Mouse (Mus musculus) liver, embryonic 11.5 days (tissue): Measurements from ENCODE around the gene Hspa8. TPM values are rescaled to one million over a fixed set of nuclear protein-coding genes. Genes with fewer than 3 reads are reported as not detected.

Experiments used
- ATAC-seq: fragments of 200-750 bp; cut with Nextera tagmentation; replicated peaks from 2 replicates; pipeline ENCODE4 v1.8.0; 2017; ENCODE audit warnings: moderate number of reproducible peaks, mild to moderate bottlenecking, moderate TSS enrichment, moderate library complexity; ENCODE audit not compliant: low FRiP score
- DNase-seq: peaks from one replicate; pipeline ENCODE4 v3.0.0-alpha.2; 2017; ENCODE audit warnings: low spot score
- H3K27ac ChIP-seq: fragments of 300-500 bp; sonication (generic); 2 replicates; pipeline ENCODE4 v1.5.1; 2014; ENCODE audit warnings: mild to moderate bottlenecking, low read depth, low read length, control low read depth
- H3K27me3 ChIP-seq: fragments of 300-500 bp; sonication (generic); replicated peaks from 2 replicates; pipeline ENCODE4 v1.6.1; 2014; ENCODE audit warnings: low read length, mixed read lengths; ENCODE audit not compliant: control insufficient read depth, insufficient read depth
- H3K36me3 ChIP-seq: fragments of 300-500 bp; sonication (generic); 2 replicates; pipeline ENCODE4 v1.6.1; 2014; ENCODE audit warnings: mild to moderate bottlenecking, low read length, moderate library complexity, mixed read lengths; ENCODE audit not compliant: control insufficient read depth, insufficient read depth
- H3K4me1 ChIP-seq: fragments of 300-500 bp; sonication (generic); replicated peaks from 2 replicates; pipeline ENCODE4 v1.6.1; 2014; ENCODE audit warnings: low read length, mixed read lengths; ENCODE audit not compliant: control insufficient read depth, insufficient read depth
- H3K4me2 ChIP-seq: fragments of 300-500 bp; sonication (generic); 2 replicates; pipeline ENCODE4 v1.6.1; 2014; ENCODE audit warnings: mild to moderate bottlenecking, control low read depth, moderate library complexity
- H3K4me3 ChIP-seq: fragments of 300-500 bp; sonication (generic); 2 replicates; pipeline ENCODE4 v1.5.1; 2014; ENCODE audit warnings: low read depth, low read length, control low read depth
- H3K9ac ChIP-seq: fragments of 300-500 bp; sonication (generic); 2 replicates; pipeline ENCODE4 v1.6.1; 2014; ENCODE audit warnings: low read depth, low read length, control low read depth
- H3K9me3 ChIP-seq: fragments of 300-500 bp; sonication (generic); 2 replicates; pipeline ENCODE4 v1.6.1; 2016; ENCODE audit warnings: low read length, inconsistent platforms, mixed read lengths; ENCODE audit not compliant: control insufficient read depth
- WGBS: fragments of 180-500 bp; shearing (Covaris S2); extraction: QIAGEN DNeasy Blood & Tissue Kit; methylation state at CpG from one replicate; pipeline ENCODE4 v1.1.7; 2014; 5-methylcytosine and 5-hydroxymethylcytosine counted together
- polyA plus RNA-seq: library from polyadenylated mRNA; unstranded; fragments of >200 nt; fragmentation: Nextera tagmentation; extraction: Ambion mirVana; gene quantifications from 2 replicates; pipeline ENCODE4 v1.2.1, GENCODE M21; 2014

The Hspa8 gene
- polyA plus RNA-seq, 1 experiment from 2014 or later: 3,603 TPM

DNA sequence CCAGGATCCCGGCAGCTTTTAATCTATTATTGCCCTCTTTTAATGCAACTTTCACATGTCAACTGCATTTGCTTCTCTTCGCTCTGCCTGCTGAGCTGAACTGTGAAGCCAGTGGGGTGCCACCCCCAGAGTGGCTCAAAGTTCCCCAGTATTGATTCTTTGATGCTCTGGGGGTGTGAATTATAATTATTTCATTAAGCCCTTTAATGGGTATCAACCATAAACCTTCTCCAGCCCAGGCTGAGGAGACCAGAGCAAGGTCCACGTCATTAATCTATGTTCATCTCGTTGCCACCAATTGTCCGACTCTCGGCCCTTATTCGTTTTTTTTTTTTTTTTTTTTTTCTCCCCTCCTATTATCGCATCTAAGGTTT is 8.1 kb downstream of the Hspa8 start:
- no peak overlapping the region for H3K27ac ChIP-seq
- no peak for DNase-seq
- ATAC-seq: no peak
- no peaks in the 10 kb centered on the region for H3K27me3 ChIP-seq
- H3K9ac ChIP-seq: no peak overlapping the region
- no peaks in the 10 kb centered on the region for H3K9me3 ChIP-seq
- no peak overlapping the region for H3K4me2 ChIP-seq
- H3K36me3 ChIP-seq: peaks cover 10% of the 10 kb centered on the region
- 71% methylated on average over 8 of the region's 8 CpGs for WGBS
- no peak overlapping the region for H3K4me3 ChIP-seq
- H3K4me1 ChIP-seq: peaks cover 5% of the 10 kb centered on the region

- WGBS: 58% methylated on average over 2 of the region's 2 CpGs
- Histone ChIP-seq H3K36me3 (no peaks in the 10 kb centered on the region), H3K9me3 (no peaks in the 10 kb centered on the region), H3K4me1 (no peaks in the 10 kb centered on the region), H3K4me3 (no peak overlapping the region), H3K9ac (no peak overlapping the region), H3K4me2 (no peak overlapping the region), H3K27me3 (no peaks in the 10 kb centered on the region), H3K27ac (no peak overlapping the region)
- no peak for DNase-seq
- no peak for ATAC-seq
These were observed 11.1 kb downstream of the Hspa8 start for GRCm38 (mm10) chr9:40811860-40812259.

- H3K9ac ChIP-seq: no peak overlapping the region
- 65% methylated on average over 7 of the region's 7 CpGs for WGBS
- no peak for ATAC-seq
These were observed 13.3 kb downstream of the Hspa8 start for GRCm38 (mm10) chr9:40814060-40814459.

GRCm38 (mm10) chr9:40817325-40818028 is 16.7 kb downstream of the Hspa8 start:
- H3K4me3 ChIP-seq: no peak overlapping the region
- no peaks in the 10 kb centered on the region for H3K36me3 ChIP-seq
- no peaks in the 10 kb centered on the region for H3K9me3 ChIP-seq
- H3K27me3 ChIP-seq: no peaks in the 10 kb centered on the region
- H3K4me2 ChIP-seq: no peak overlapping the region
- H3K27ac ChIP-seq: no peak overlapping the region
- H3K4me1 ChIP-seq: no peaks in the 10 kb centered on the region; the same call in 1 of the 2 replicates
- 89% methylated on average over 5 of the region's 5 CpGs for WGBS
- DNase-seq: no peak
- H3K9ac ChIP-seq: no peak overlapping the region
- no peak for ATAC-seq

More at GRCm38 (mm10) chr9:40814060-40814459, 13.3 kb downstream of the Hspa8 start:
- Histone ChIP-seq H3K4me2 (no peak overlapping the region), H3K4me1 (no peaks in the 10 kb centered on the region), H3K27me3 (no peaks in the 10 kb centered on the region), H3K9me3 (no peaks in the 10 kb centered on the region), H3K36me3 (no peaks in the 10 kb centered on the region), H3K4me3 (no peak overlapping the region), H3K27ac (no peak overlapping the region)
- no peak for DNase-seq

- WGBS: 53% methylated on average over 6 of the region's 6 CpGs
- no peak overlapping the region for H3K4me2 ChIP-seq
- H3K4me3 ChIP-seq: no peak overlapping the region
- ATAC-seq: no peak
- no peak for DNase-seq
- no peak overlapping the region for H3K9ac ChIP-seq
- H3K36me3 ChIP-seq: no peaks in the 10 kb centered on the region
- H3K27me3 ChIP-seq: no peaks in the 10 kb centered on the region
- no peaks in the 10 kb centered on the region; the same call in 1 of the 2 replicates for H3K4me1 ChIP-seq
- no peaks in the 10 kb centered on the region for H3K9me3 ChIP-seq
- H3K27ac ChIP-seq: no peak overlapping the region
These were observed 24.8 kb downstream of the Hspa8 start for GRCm38 (mm10) chr9:40825601-40826000.

DNA sequence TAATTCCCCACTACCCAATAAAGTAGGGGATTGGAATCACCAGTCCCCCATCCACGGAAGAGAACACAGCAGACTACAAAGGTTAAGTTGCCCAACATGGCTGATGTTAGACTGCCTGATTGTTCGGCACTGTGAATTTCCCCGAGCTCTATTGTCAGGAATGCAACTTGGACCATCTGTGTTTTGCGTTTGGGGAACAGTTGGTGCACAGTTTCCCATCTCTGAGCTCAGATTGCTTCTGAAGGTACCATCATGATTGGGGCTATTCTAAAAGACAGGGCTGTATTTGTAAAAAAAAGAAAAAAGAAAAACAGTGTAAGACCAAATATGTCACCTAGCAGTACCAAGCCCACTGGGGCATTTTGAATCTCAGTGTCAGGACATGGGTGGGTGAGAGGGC is 26.6 kb downstream of the Hspa8 start:
- ATAC-seq: no peak
- Histone ChIP-seq H3K4me2 (no peak overlapping the region), H3K9ac (no peak overlapping the region), H3K4me3 (no peak overlapping the region), H3K27ac (no peak overlapping the region), H3K9me3 (no peaks in the 10 kb centered on the region), H3K4me1 (no peaks in the 10 kb centered on the region), H3K36me3 (no peaks in the 10 kb centered on the region), H3K27me3 (no peaks in the 10 kb centered on the region)
- DNase-seq: no peak
- WGBS: 82% methylated on average over 4 of the region's 4 CpGs

GRCm38 (mm10) chr9:40834569-40834968 is 33.8 kb downstream of the Hspa8 start:
- Histone ChIP-seq H3K4me1 (no peaks in the 10 kb centered on the region), H3K9ac (no peak overlapping the region), H3K27me3 (no peaks in the 10 kb centered on the region), H3K9me3 (no peaks in the 10 kb centered on the region), H3K4me2 (no peak overlapping the region), H3K4me3 (no peak overlapping the region), H3K36me3 (no peaks in the 10 kb centered on the region), H3K27ac (no peak overlapping the region)
- ATAC-seq (no peak), DNase-seq (peak; percentile 67)
- 4% methylated on average over 12 of the region's 12 CpGs for WGBS

DNA sequence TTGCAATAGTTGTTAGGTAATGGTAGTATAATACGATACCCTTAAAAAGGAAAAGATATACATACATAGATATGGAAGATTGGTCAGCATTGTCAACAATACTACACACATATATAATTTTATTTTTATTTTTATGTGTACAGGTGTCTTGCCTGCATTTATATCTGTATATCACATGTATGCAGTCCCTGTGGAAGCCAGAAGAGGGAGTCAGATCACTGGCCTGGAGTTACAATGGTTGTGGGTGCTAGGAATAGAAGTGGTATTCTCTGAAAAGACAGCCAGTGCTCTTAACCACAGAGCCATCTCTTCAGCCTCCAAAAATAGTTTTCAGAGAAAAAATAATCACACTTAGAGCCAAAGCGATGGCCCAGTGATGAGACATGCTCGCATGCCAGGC is 35.9 kb downstream of the Hspa8 start:
- Histone ChIP-seq H3K4me1 (no peaks in the 10 kb centered on the region), H3K27ac (no peak overlapping the region), H3K4me3 (no peak overlapping the region), H3K4me2 (no peak overlapping the region), H3K9me3 (no peaks in the 10 kb centered on the region), H3K36me3 (no peaks in the 10 kb centered on the region), H3K27me3 (no peaks in the 10 kb centered on the region), H3K9ac (no peak overlapping the region)
- ATAC-seq (no peak), DNase-seq (no peak)
- 73% methylated on average over 3 of the region's 3 CpGs for WGBS

GRCm38 (mm10) chr9:40839662-40840061 is 38.9 kb downstream of the Hspa8 start:
- DNase-seq (no peak), ATAC-seq (no peak)
- Histone ChIP-seq H3K9ac (no peak overlapping the region), H3K36me3 (no peaks in the 10 kb centered on the region), H3K4me1 (no peaks in the 10 kb centered on the region), H3K4me3 (no peak overlapping the region), H3K27ac (no peak overlapping the region), H3K4me2 (no peak overlapping the region), H3K9me3 (no peaks in the 10 kb centered on the region), H3K27me3 (no peaks in the 10 kb centered on the region)
- WGBS: 46% methylated on average over 3 of the region's 3 CpGs
